Mouse (Mus musculus) olfactory bulb, adult 2 months (tissue): ENCODE data around the gene Rps8.

Source experiments
- CTCF ChIP-seq: fragments of 200-500 bp; IDR thresholded peaks from 2 replicates; pipeline ENCODE4 v1.5.1; 2012; ENCODE audit warnings: low read depth, mild to moderate bottlenecking, low read length, moderate library complexity; ENCODE audit not compliant: insufficient read depth
- POLR2A ChIP-seq: fragments of 200-500 bp; IDR thresholded peaks from 2 replicates; pipeline ENCODE4 v1.6.1; 2012; ENCODE audit warnings: mild to moderate bottlenecking, low read depth, low read length, moderate library complexity; ENCODE audit not compliant: insufficient read depth

DNA sequence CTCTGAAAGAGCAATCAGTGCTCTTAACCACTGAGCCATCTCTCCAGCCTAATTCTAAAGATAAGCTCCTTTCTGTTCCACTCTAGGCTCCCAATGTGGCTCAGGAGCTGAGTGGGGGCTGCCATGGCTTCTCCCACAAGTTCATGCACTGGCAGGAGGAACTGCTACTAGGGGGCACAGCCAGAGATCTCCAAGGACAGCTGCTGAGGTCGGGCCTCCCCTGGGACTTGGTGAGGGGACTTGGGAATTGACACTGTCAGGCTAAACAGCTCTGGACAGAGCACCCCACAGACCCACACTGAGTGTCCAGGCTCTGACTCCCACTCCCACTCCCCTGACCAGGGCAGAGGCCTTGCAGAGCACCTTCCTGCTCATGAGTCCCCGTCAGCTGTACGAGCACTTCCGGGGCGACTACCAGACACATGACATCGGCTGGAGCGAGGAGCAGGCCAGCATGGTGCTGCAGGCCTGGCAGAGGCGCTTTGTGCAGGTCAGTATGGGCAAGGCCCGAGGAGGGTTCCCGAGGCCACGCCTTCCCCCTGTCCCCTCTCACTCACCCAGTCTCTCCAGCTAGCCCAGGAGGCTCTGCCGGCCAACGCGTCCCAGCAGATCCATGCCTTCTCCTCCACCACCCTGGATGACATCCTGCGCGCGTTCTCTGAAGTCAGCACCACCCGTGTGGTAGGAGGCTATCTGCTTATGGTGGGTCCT is 48.1 kb downstream of the Rps8 start:
- TF ChIP-seq POLR2A (no peak), CTCF (no peak)
